Mouse (Mus musculus) C3H10T1/2 (cell line): ENCODE results near the gene 9930111J21Rik2. TPM values are rescaled to one million over a fixed set of nuclear protein-coding genes. Genes with fewer than 3 reads are reported as not detected.

ENCODE experiments used
- polyA plus RNA-seq, 2 experiments: library from polyadenylated mRNA; unstranded; fragments of >200 nt; fragmentation: generic; extraction: Trizol; gene quantifications; one replicate each; pipeline ENCODE4 v1.2.1; 2012; ENCODE audit warnings: missing spikeins in 2 of 2

Gene 9930111J21Rik2
- polyA plus RNA-seq: under 1 TPM; 0.14 to 0.39 TPM

DNA sequence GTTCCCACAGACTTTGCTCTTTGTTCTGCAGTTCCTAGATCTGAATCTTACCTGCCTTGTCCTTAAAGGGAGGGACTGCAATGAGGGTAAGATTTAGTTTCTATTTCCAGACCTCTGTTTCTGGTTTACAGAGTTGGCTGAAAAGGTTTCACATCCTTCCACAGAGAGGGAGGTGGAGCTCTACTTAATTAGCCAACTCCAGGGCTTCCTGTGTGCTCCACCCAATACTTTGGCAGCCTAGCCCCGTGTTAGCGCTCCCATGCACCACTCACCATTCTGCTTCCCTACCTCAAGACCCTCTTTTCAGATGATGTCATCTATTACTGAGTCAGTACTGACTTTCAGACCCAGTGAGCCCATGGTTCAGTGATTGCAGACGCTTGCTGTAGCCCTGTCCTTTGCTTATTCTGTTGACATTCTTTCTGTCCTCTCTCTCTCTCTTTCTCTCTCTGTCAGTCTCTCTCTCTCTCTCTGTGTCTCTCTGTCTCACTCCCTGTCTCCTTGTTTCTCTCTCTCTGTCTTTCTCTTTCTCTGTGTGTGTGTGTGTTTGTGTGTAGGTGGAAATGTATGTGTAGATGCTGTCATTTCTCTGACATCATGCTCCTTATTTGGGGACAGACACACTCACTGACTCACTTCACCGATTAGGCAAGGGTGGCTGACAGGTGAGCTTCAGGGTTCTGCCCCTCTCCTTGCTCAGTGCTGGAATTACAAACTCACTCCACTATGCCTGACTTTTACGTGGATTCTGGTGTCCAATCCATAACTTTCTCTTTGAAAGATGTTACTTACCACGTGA lies at the start of gene 9930111J21Rik2:
9930111J21Rik2 (minus strand) TSS at position 150 of the 799 bp plus-strand sequence.

GRCm38 (mm10) chr11:49076001-49076757 lies 25.1 kb upstream of the 9930111J21Rik2 start, which contains the start of gene Ifi47:
Ifi47 (plus strand) TSS chr11:49076587.

DNA sequence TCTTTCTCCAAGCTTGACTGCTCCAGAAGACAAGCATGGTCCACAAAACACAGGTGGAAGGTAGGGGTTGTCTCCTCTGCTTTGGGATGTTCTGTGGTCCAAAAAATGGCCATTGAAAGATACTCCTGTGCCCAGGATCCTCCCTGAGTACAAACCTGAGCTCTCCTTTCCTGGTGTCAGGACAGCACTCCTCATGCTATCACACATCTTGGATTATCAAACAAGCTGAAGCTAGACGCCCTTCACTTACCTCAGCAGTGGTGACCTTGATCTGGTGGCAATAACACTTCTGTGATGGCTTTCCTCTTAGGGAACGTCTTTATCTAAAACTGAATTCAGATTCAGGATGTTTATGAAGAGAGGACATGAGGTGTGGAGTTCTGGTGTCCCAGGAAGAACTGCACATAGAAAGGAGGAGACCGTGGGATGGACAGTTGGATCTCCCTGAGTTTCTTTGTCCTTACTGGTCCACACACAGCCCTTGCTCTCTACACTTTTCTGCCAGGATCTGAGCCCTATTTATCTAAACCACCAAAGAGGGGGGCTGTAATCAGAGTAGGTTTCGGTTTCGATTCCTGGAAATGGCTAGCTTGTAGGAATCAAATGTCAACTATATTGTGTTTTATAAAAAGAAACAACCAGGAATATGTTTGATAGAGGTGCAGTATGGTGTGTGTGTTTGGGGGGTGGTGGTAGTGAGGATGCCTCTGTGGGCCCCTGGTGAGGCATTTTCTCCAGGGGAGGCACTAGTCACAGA lies 12.8 kb upstream of the 9930111J21Rik2 start, which contains the start of gene Tgtp2:
Tgtp2 (minus strand) TSS at position 494 of the 757 bp plus-strand sequence.

GRCm38 (mm10) chr11:48994018-48994417 lies 57.0 kb downstream of the 9930111J21Rik2 start, which contains the start of gene Tgtp1:
Tgtp1 (minus strand) TSS chr11:48994172.

GRCm38 (mm10) chr11:48991740-48992520 lies 59.1 kb downstream of the 9930111J21Rik2 start, which contains the start of gene Gm12185:
Gm12185 (minus strand) TSS chr11:48992226.

GRCm38 (mm10) chr11:48979251-48979650 lies 71.8 kb downstream of the 9930111J21Rik2 start, which contains the start of gene 9930111J21Rik1:
9930111J21Rik1 (minus strand) TSS chr11:48979398.

GRCm38 (mm10) chr11:48978240-48978939 lies 72.7 kb downstream of the 9930111J21Rik2 start, which contains the start of gene Olfr56:
Olfr56 (plus strand) TSS chr11:48978889.

Other genes starting within 250 kb of the 9930111J21Rik2 start
- gene Trim41, start 233.9 kb downstream of the 9930111J21Rik2 start, polyA plus RNA-seq: 10 to 100 TPM; 10.3 to 37.4 TPM
- 1 to 10 TPM; 2.9 to 5.3 TPM for gene Trim7, start 225.1 kb downstream of the 9930111J21Rik2 start, polyA plus RNA-seq
- gene Gm12184, start 224.6 kb downstream of the 9930111J21Rik2 start, polyA plus RNA-seq: 10 to 100 TPM in 1 of 2 experiments, 1 to 10 TPM in 1; 9.8 to 15.3 TPM
- 10 to 100 TPM in 1 of 2 experiments, 1 to 10 TPM in 1; 3.1 to 23.0 TPM for gene Irgm1, start 179.6 kb downstream of the 9930111J21Rik2 start, polyA plus RNA-seq
- gene Gm5431, start 149.0 kb downstream of the 9930111J21Rik2 start, polyA plus RNA-seq: not detected
- gene Psme2b, start 105.1 kb downstream of the 9930111J21Rik2 start, polyA plus RNA-seq: 10 to 100 TPM in 1 of 2 experiments, 1 to 10 TPM in 1; 7.7 to 13.0 TPM
- gene Olfr56, start 72.4 kb downstream of the 9930111J21Rik2 start, polyA plus RNA-seq: under 1 TPM in 1 of 2 experiments, not detected in 1; 0.19 TPM
- gene 9930111J21Rik1, start 71.8 kb downstream of the 9930111J21Rik2 start, polyA plus RNA-seq: under 1 TPM; 0.01 to 0.17 TPM
- under 1 TPM; 0.01 to 0.14 TPM for gene Gm12185, start 59.0 kb downstream of the 9930111J21Rik2 start, polyA plus RNA-seq
- gene Tgtp1, start 57.1 kb downstream of the 9930111J21Rik2 start, polyA plus RNA-seq: under 1 TPM; 0.08 to 0.67 TPM
- 1 to 10 TPM in 1 of 2 experiments, under 1 TPM in 1; 0.13 to 2.0 TPM for gene Tgtp2, start 13.0 kb upstream of the 9930111J21Rik2 start, polyA plus RNA-seq
- 10 to 100 TPM in 1 of 2 experiments, under 1 TPM in 1; 0.40 to 15.3 TPM for gene Ifi47, start 25.3 kb upstream of the 9930111J21Rik2 start, polyA plus RNA-seq
- gene Olfr1396, start 63.6 kb upstream of the 9930111J21Rik2 start, polyA plus RNA-seq: not detected
- not detected for gene Olfr1395, start 91.0 kb upstream of the 9930111J21Rik2 start, polyA plus RNA-seq
- not detected for gene Olfr1394, start 103.1 kb upstream of the 9930111J21Rik2 start, polyA plus RNA-seq
- under 1 TPM in 1 of 2 experiments, not detected in 1; 0.01 TPM for gene Btnl9, start 135.9 kb upstream of the 9930111J21Rik2 start, polyA plus RNA-seq
- 1 to 10 TPM in 1 of 2 experiments, under 1 TPM in 1; 0.35 to 2.6 TPM for gene Zfp62, start 152.1 kb upstream of the 9930111J21Rik2 start, polyA plus RNA-seq
- gene Mgat1, start 192.9 kb upstream of the 9930111J21Rik2 start, polyA plus RNA-seq: 10 to 100 TPM; 44.6 to 95.3 TPM
- under 1 TPM in 1 of 2 experiments, not detected in 1; 0.04 TPM for gene Olfr1393, start 227.1 kb upstream of the 9930111J21Rik2 start, polyA plus RNA-seq
- gene Olfr1392, start 234.0 kb upstream of the 9930111J21Rik2 start, polyA plus RNA-seq: under 1 TPM in 1 of 2 experiments, not detected in 1; 0.09 TPM